Mouse (Mus musculus) midbrain, embryonic 11.5 days (tissue): ENCODE data around the gene Sh2d5. TPM values are rescaled to one million over a fixed set of nuclear protein-coding genes. Genes with fewer than 3 reads are reported as not detected.
A peak's percentile ranks its signal among the peaks of the same experiment; 100 is the strongest.

Experiments
- ATAC-seq: fragments of 200-750 bp; cut with Nextera tagmentation; 2 replicates; pipeline ENCODE4 v1.8.0; 2017; ENCODE audit warnings: moderate TSS enrichment, moderate library complexity; ENCODE audit not compliant: low FRiP score
- DNase-seq: peaks from one replicate; pipeline ENCODE4 v3.0.0; 2015; ENCODE audit warnings: low spot score; ENCODE audit errors: missing footprints
- H3K27ac ChIP-seq: fragments of 300-500 bp; sonication (generic); 2 replicates; pipeline ENCODE4 v1.5.1; 2014; ENCODE audit warnings: low read depth, low read length
- H3K27me3 ChIP-seq: fragments of 300-500 bp; sonication (generic); 2 replicates; pipeline ENCODE4 v1.6.1; 2014; ENCODE audit warnings: mild to moderate bottlenecking, low read length, moderate library complexity, mixed read lengths; ENCODE audit not compliant: control insufficient read depth, insufficient read depth
- H3K36me3 ChIP-seq: fragments of 300-500 bp; sonication (generic); 2 replicates; pipeline ENCODE4 v1.6.1; 2014; ENCODE audit warnings: mild to moderate bottlenecking, low read length, moderate library complexity, mixed read lengths; ENCODE audit not compliant: control insufficient read depth, insufficient read depth
- H3K4me1 ChIP-seq: fragments of 300-500 bp; sonication (generic); 2 replicates; pipeline ENCODE4 v1.6.1; 2014; ENCODE audit warnings: low read length; ENCODE audit not compliant: control insufficient read depth, insufficient read depth
- H3K4me2 ChIP-seq: fragments of 300-500 bp; sonication (generic); 2 replicates; pipeline ENCODE4 v1.6.1; 2014; ENCODE audit warnings: mild to moderate bottlenecking, moderate library complexity
- H3K4me3 ChIP-seq: fragments of 300-500 bp; sonication (generic); 2 replicates; pipeline ENCODE4 v1.5.1; 2014; ENCODE audit warnings: low read depth, low read length
- H3K9ac ChIP-seq: fragments of 300-500 bp; sonication (generic); 2 replicates; pipeline ENCODE4 v1.6.1; 2014; ENCODE audit warnings: low read length
- H3K9me3 ChIP-seq: fragments of 300-500 bp; sonication (generic); 2 replicates; pipeline ENCODE4 v1.6.1; 2016; ENCODE audit warnings: low read length; ENCODE audit not compliant: control insufficient read depth
- WGBS: fragments of 180-500 bp; shearing (Covaris S2); extraction: QIAGEN DNeasy Blood & Tissue Kit; methylation state at CpG from one replicate; pipeline ENCODE4 v1.1.7; 2014; 5-methylcytosine and 5-hydroxymethylcytosine counted together
- polyA plus RNA-seq: library from polyadenylated mRNA; unstranded; fragments of >200 nt; fragmentation: Nextera tagmentation; extraction: Ambion mirVana; gene quantifications from 2 replicates; pipeline ENCODE4 v1.2.1, GENCODE M21; 2014

Gene Sh2d5
- polyA plus RNA-seq, 1 experiment from 2014 or later, result 0.94 TPM

DNA sequence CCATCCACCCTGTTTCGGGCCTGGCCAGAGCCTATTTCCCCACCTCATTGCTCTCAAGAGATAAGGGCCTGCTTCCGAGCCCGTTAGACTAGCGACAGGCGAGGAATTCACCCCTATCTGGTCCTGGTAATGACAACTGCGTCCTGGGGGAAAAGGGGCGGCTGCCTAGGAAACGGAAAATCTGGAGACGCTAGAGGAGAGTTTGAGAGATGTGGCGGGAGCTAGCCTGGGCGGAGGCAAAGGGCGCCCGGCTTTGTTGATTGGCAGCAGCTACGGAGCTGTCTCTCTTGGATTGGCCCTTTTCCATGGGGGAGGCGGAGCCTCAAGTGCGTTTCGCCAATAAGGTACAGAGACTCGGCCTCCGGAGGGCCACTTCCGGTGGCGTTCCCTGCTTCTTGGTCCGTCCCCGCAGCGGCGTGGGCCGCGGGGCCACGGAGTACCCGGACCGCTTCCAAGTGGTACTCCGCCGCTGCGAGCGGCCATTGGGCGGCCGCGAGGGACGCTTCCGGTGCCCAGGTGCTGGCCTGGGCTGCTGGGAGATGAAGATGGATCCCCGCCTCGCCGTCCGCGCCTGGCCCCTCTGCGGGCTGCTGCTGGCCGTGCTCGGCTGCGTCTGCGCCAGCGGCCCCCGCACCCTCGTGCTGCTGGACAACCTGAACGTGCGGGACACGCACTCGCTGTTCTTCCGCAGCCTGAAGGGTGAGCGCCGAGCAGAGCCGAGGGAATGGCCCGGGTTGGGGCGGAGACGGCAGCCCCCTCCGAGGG, 54.3 kb downstream of the Sh2d5 start, which contains the start of gene Ddost:
Ddost (plus strand) TSS at position 391 of the 765 bp plus-strand sequence.
- H3K9me3 ChIP-seq, result no peaks in the 10 kb centered on the region
- DNase-seq (peak; percentile 99), ATAC-seq (peak; percentile 99)
- under 1% methylated on average over 63 of the region's 64 CpGs for WGBS
- H3K27ac ChIP-seq, result peak within 1 kb of the TSS; percentile 61
- H3K36me3 ChIP-seq, result 0 out of 2 replicates have a peak, but pooled peaks cover 2% of the 10 kb centered on the region
- no peaks in the 10 kb centered on the region for H3K27me3 ChIP-seq
- H3K4me3 ChIP-seq, result peak within 1 kb of the TSS; percentile 97
- peak within 1 kb of the TSS; percentile 94 for H3K9ac ChIP-seq
- H3K4me1 ChIP-seq, result peaks cover 10% of the 10 kb centered on the region
- H3K4me2 ChIP-seq, result peak within 1 kb of the TSS; percentile 89

DNA sequence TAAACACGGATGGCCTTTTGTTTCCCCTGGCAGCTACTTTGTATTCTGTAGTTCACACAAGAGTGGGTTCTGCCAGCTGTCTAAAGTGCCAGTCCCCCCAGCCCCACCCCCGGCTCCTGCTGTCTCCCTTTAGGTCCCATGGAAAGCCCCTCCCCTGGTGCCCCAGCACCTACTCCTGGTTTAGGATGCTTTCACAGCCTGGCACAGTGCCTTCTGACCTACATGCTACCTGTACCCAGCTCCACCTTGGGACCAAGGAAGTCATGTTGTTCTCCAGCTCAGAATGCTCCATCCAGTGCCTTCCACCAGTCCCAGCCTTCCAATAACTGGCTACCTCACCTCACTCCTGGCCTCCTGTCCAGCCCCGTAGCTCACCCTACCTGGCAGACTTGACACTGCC, 56.8 kb downstream of the Sh2d5 start:
- Histone ChIP-seq H3K27me3 (no peaks in the 10 kb centered on the region), H3K4me2 (no peak overlapping the region), H3K27ac (no peak overlapping the region), H3K9me3 (no peaks in the 10 kb centered on the region), H3K4me1 (peaks cover 10% of the 10 kb centered on the region), H3K9ac (no peak overlapping the region), H3K4me3 (no peak overlapping the region), H3K36me3 (peaks cover 12% of the 10 kb centered on the region; the same call in 1 of the 2 replicates)
- ATAC-seq (no peak), DNase-seq (no peak)
- 89% methylated on average over 3 of the region's 3 CpGs for WGBS

DNA sequence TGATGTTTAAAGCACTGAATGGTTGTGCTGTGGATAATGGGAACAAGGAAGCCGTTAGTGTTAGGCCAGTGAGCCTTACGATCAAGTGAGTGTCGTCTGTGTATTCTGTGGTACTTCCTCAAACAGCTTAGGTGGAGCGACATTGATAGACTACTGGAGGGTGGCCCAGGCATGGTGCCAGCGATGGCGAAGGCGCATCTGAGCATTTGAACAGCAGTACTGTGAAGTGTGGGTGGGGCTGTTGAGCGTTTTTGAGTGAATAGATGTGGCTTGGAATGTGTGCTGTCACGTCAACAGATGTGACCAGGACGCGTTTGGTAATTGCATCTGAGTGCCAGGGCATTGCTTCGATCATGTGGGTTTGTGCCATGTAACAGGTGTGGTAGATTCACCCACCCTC, 57.5 kb downstream of the Sh2d5 start:
- DNase-seq, result peak; percentile 51
- H3K4me2 ChIP-seq, result no peak overlapping the region
- H3K4me3 ChIP-seq, result no peak overlapping the region
- no peaks in the 10 kb centered on the region for H3K27me3 ChIP-seq
- H3K4me1 ChIP-seq, result peaks cover 10% of the 10 kb centered on the region
- H3K36me3 ChIP-seq, result peaks cover 15% of the 10 kb centered on the region; the same call in 1 of the 2 replicates
- no peak overlapping the region for H3K27ac ChIP-seq
- WGBS, result 93% methylated on average over 12 of the region's 12 CpGs
- no peak for ATAC-seq
- H3K9me3 ChIP-seq, result no peaks in the 10 kb centered on the region
- H3K9ac ChIP-seq, result no peak overlapping the region

GRCm38 (mm10) chr4:138310311-138310910, 60.2 kb downstream of the Sh2d5 start:
- Histone ChIP-seq H3K27me3 (no peaks in the 10 kb centered on the region), H3K27ac (no peak overlapping the region), H3K9ac (no peak overlapping the region), H3K9me3 (no peaks in the 10 kb centered on the region), H3K36me3 (peaks cover 17% of the 10 kb centered on the region; the same call in 1 of the 2 replicates), H3K4me2 (no peak overlapping the region), H3K4me3 (no peak overlapping the region), H3K4me1 (peaks cover 5% of the 10 kb centered on the region)
- 92% methylated on average over 19 of the region's 19 CpGs for WGBS
- ATAC-seq (no peak), DNase-seq (peak; percentile 66)

Other genes with a start within 250 kb of the Sh2d5 start
- 182 and 198 TPM in 2 replicates for gene Hp1bp3, start 34.1 kb upstream of the Sh2d5 start, polyA plus RNA-seq
- gene Kif17, start within 50 bp of the Sh2d5 start, polyA plus RNA-seq, result 0.44 and 0.48 TPM in 2 replicates
- 209 and 219 TPM in 2 replicates for gene Ddost, start 54.3 kb downstream of the Sh2d5 start, polyA plus RNA-seq
- gene Pink1, start 75.9 kb downstream of the Sh2d5 start, polyA plus RNA-seq, result 21.6 and 22.4 TPM in 2 replicates
- gene Cda, start 117.6 kb downstream of the Sh2d5 start, polyA plus RNA-seq, result 1.7 and 2.0 TPM in 2 replicates
- 0.14 TPM in 1 of 2 replicates, not detected in the other for gene Fam43b, start 146.1 kb downstream of the Sh2d5 start, polyA plus RNA-seq
- 17.9 and 18.5 TPM in 2 replicates for gene Mul1, start 184.3 kb downstream of the Sh2d5 start, polyA plus RNA-seq
- 6.0 and 6.1 TPM in 2 replicates for gene Camk2n1, start 203.9 kb downstream of the Sh2d5 start, polyA plus RNA-seq